12 mouse cellular contexts compared by ENCODE assay signal in genomic region chr2:59629829-59630228, GRCm38 (mm10). TPM values are rescaled to one million over a fixed set of nuclear protein-coding genes. Genes with fewer than 3 reads are reported as not detected.
DNase-seq lines count a peak whose midpoint lies in the region; ATAC-seq and TF ChIP-seq lines count a peak whose summit lies in the region.
"Had no signal": no experiment of that assay in that cellular context is flagged by ENCODE, and none has a peak within 500 bp of the region (broad histone marks: within the 10 kb centered on the region; RNA-seq: fewer than 3 reads in every experiment).

No protein-coding gene starts in this region.

- H3K79me2 ChIP-seq in liver, adult 2 months (ENCODE audit: control insufficient read depth, insufficient read depth, low read length): peaks cover 30% of the 10 kb centered on the region; the same call in 1 of the 2 replicates

- no peak overlapping the region for H3K4me2 ChIP-seq in forebrain, embryonic 11.5 days (ENCODE audit: low read depth, low read length, severe bottlenecking)

- TF ChIP-seq POLR2A in liver, adult 2 months (IDR thresholded peaks at IDR 0.05; ENCODE audit: extremely low read depth, insufficient read depth, low read length): no peak

- H3K9me3 ChIP-seq in forebrain, embryonic 11.5 days (ENCODE audit: control insufficient read depth, low read length): no peaks in the 10 kb centered on the region

- H3K27ac ChIP-seq in liver, adult 2 months (replicated peaks; ENCODE audit: insufficient read depth, low read depth, low read length): no peak overlapping the region
- no peak overlapping the region for H3K27ac ChIP-seq in forebrain, embryonic 11.5 days (ENCODE audit: low read depth, low read length)
- H3K27ac ChIP-seq: left cerebral cortex, adult 2 months had no signal

- TF ChIP-seq CTCF in liver, adult 2 months (IDR thresholded peaks at IDR 0.05; ENCODE audit: low read depth, low read length): no peak

- no peaks in the 10 kb centered on the region for H3K36me3 ChIP-seq in liver, adult 2 months (ENCODE audit: control insufficient read depth, insufficient read depth, low read length)
- no peaks in the 10 kb centered on the region for H3K36me3 ChIP-seq in forebrain, embryonic 11.5 days (ENCODE audit: control insufficient read depth, insufficient read depth, low read length)

- no peak overlapping the region for H3K9ac ChIP-seq in liver, adult 2 months (ENCODE audit: low read depth, low read length)
- no peak overlapping the region for H3K9ac ChIP-seq in forebrain, embryonic 11.5 days (ENCODE audit: low read length)

- no peak overlapping the region for H3K4me3 ChIP-seq in liver, adult 2 months (ENCODE audit: insufficient read depth, low read depth, low read length)
- no peak overlapping the region for H3K4me3 ChIP-seq in forebrain, embryonic 11.5 days (ENCODE audit: low read depth, low read length)
- H3K4me3 ChIP-seq: left cerebral cortex, adult 2 months had no signal

- peaks cover 20% of the 10 kb centered on the region for H3K4me1 ChIP-seq in liver, adult 2 months (ENCODE audit: control insufficient read depth, insufficient read depth, low read length)
- no peaks in the 10 kb centered on the region; the same call in 1 of the 2 replicates for H3K4me1 ChIP-seq in forebrain, embryonic 11.5 days (replicated peaks; ENCODE audit: control insufficient read depth, insufficient read depth, low read length)

- ATAC-seq in granulocyte monocyte progenitor cell, adult 5-6 weeks (replicated peaks; ENCODE audit: poor library complexity, severe bottlenecking): 0 out of 2 replicates have a peak, but pooled peaks have one; percentile 5
- no peak for ATAC-seq in forebrain, embryonic 11.5 days (replicated peaks; ENCODE audit: low FRiP score)

- DNase-seq in liver, adult 2 months (ENCODE audit: extremely low read depth, low read depth, low spot score): peak; percentile 52
- no peak for DNase-seq in liver
- peak; percentile 71 for DNase-seq in ES-CJ7 (ENCODE audit: low read depth, low spot score)
- peak; percentile 58 for DNase-seq in naive thymus-derived CD4-positive, alpha-beta T cell, adult 2 months (ENCODE audit: low read depth)
- DNase-seq in forebrain, embryonic 11.5 days (ENCODE audit: low spot score): no peak
- DNase-seq in urinary bladder, adult 2 months (ENCODE audit: low spot score): no peak
- no peak for DNase-seq in cerebellum, postnatal 36 days
- DNase-seq: cerebellum, postnatal 14 days; kidney, adult 18-20 months; right cerebral cortex, adult 18-20 months had no signal

- H3K27me3 ChIP-seq in liver, adult 2 months (ENCODE audit: control insufficient read depth, insufficient read depth, low read length): no peaks in the 10 kb centered on the region
- H3K27me3 ChIP-seq in forebrain, embryonic 11.5 days (ENCODE audit: control insufficient read depth, insufficient read depth, low read length): no peaks in the 10 kb centered on the region

- WGBS in liver, adult 2 months: 49% methylated on average over 4 of the region's 4 CpGs
- 87% methylated on average over 4 of the region's 4 CpGs for WGBS in forebrain, embryonic 11.5 days

RNA-seq across cellular contexts. Expression of gene Tanc1, which starts 18.0 kb away (rescaled TPM):
- 5.0 and 6.8 TPM in 2 replicates for total RNA-seq in liver, adult 2 months (2014; rRNA removed)
- 1.9 and 2.7 TPM in 2 replicates for polyA plus RNA-seq in liver, adult 2 months (2012; rRNA removed)
- 3.2 and 15.6 TPM in 2 replicates for total RNA-seq in granulocyte monocyte progenitor cell, adult 5-6 weeks (2014; fragmentation: Nextera tagmentation)
- 2.0 and 3.6 TPM in 2 replicates for total RNA-seq in granulocyte monocyte progenitor cell, adult 5-6 weeks (2017)
- polyA plus RNA-seq in forebrain, embryonic 11.5 days (2014; fragmentation: Nextera tagmentation; extraction: Ambion mirVana): 21.0 and 22.7 TPM in 2 replicates
- 25.0 and 32.2 TPM in 2 replicates for polyA plus RNA-seq in urinary bladder, adult 2 months (2012; rRNA removed)

Comparison
In these comparisons a context has a peak if more than half of its experiments do, and no peak if none do; other contexts are left out.
1. DNase-seq: peak in liver, adult 2 months (single experiment), ES-CJ7 (single experiment) and naive thymus-derived CD4-positive, alpha-beta T cell, adult 2 months (single experiment); none in liver (single experiment), forebrain, embryonic 11.5 days (single experiment), urinary bladder, adult 2 months (single experiment) and cerebellum, postnatal 36 days (0 of 2).